Mouse (Mus musculus): ENCODE results near the gene Ss18l1. TPM values are rescaled to one million over a fixed set of nuclear protein-coding genes. Genes with fewer than 3 reads are reported as not detected.

Ss18l1 gene
- total and polyA plus RNA-seq, 3 experiments, result 2.0 to 3.0 (median 2.1) TPM

DNA sequence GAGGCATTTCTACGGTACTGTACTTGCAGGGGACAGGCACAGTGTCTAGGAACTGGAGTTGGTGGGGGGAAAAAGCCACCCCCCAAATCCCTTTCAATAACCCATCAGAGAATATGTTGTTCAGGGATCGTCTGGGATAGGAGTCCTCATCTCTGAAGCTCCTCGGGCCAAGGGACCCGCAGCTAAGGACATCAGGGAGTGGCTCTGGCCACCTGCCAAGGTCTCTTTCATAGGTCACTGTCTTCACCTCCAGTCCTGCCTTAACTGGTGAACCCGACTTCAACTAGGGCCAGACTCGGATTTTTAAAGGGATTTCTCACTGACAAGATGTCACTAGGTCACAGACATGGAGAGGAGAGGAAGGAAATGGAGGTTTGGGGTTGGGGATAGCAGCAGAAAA lies 66.0 kb downstream of the Ss18l1 start:
- H3K27me3 ChIP-seq (replicated peaks), result peaks cover 80% of the 10 kb centered on the region
- H3K4me1 ChIP-seq (ENCODE audit: control insufficient read depth in 1 of 2, insufficient read depth in 2 of 2), result peaks cover 8 to 20% of the 10 kb centered on the region in 2 experiments
- H3K9ac ChIP-seq (ENCODE audit: insufficient read depth, low read depth), result no peak overlapping the region
- DNase-seq (ENCODE audit: extremely low read depth), result no peak
- H3K9me3 ChIP-seq (replicated peaks; ENCODE audit: low read length), result peaks cover 7% of the 10 kb centered on the region
- no peaks in the 10 kb centered on the region for H3K36me3 ChIP-seq (replicated peaks in 1 of 2; ENCODE audit: control insufficient read depth in 1 of 2, insufficient read depth in 1 of 2, low read length in 1 of 2)
- in situ Hi-C loops (cut with MboI; ENCODE audit: low pct_ligation_motif_present, low pct_unique_long_range_greater_than_20kb, low sequenced_read_pairs), result no loop called here
- H3K79me2 ChIP-seq (replicated peaks; ENCODE audit: control insufficient read depth, extremely low read depth, insufficient read depth, poor library complexity, severe bottlenecking), result no peaks in the 10 kb centered on the region
- dilution Hi-C loops (cut with MboI; ENCODE audit: extremely low pct_ligation_motif_present, extremely low pct_unique_long_range_greater_than_20kb, low sequenced_read_pairs), result no loop called here
- no peak overlapping the region for H3K27ac ChIP-seq (ENCODE audit: insufficient read depth, low read depth)
- H3K4me2 ChIP-seq (ENCODE audit: insufficient read depth, low read depth, poor library complexity, severe bottlenecking), result no peak overlapping the region
- H3K4me3 ChIP-seq (replicated peaks in 1 of 3; ENCODE audit: low read depth in 2 of 3, low read length in 2 of 3, poor library complexity in 1 of 3), result no peak overlapping the region
- TF ChIP-seq RCOR1 (conservative IDR thresholded peaks at IDR 0.05; ENCODE audit: low read depth, low read length), result no peak
- no peak for TF ChIP-seq HCFC1 (IDR thresholded peaks at IDR 0.05; ENCODE audit: low read depth, low read length)
- TF ChIP-seq MXI1 (IDR thresholded peaks at IDR 0.05; ENCODE audit: low read depth, low read length), result no peak
- TF ChIP-seq NELFE (IDR thresholded peaks at IDR 0.05; ENCODE audit: low read depth, low read length), result no peak
- TF ChIP-seq TBP (conservative IDR thresholded peaks at IDR 0.05; ENCODE audit: low read depth, low read length), result no peak
- TF ChIP-seq ZC3H11A (IDR thresholded peaks at IDR 0.05; ENCODE audit: low read depth, low read length), result no peak
- no peak for TF ChIP-seq CHD1 (IDR thresholded peaks at IDR 0.05; ENCODE audit: low read depth, low read length)
- TF ChIP-seq RAD21 (IDR thresholded peaks at IDR 0.05; ENCODE audit: low read depth, low read length), result no peak
- no peak for TF ChIP-seq USF1 (IDR thresholded peaks at IDR 0.05; ENCODE audit: low read depth, low read length)
- TF ChIP-seq TCF12 (IDR thresholded peaks at IDR 0.05; ENCODE audit: low read depth, low read length), result no peak
- TF ChIP-seq KAT2A (IDR thresholded peaks at IDR 0.05; ENCODE audit: insufficient replicate concordance, low read length), result no peak
- no peak for TF ChIP-seq ETS1 (conservative IDR thresholded peaks at IDR 0.05; ENCODE audit: low read depth, low read length)
- TF ChIP-seq IRF4 (IDR thresholded peaks at IDR 0.05; ENCODE audit: low read depth, low read length), result no peak
- no peak for TF ChIP-seq NRF1 (IDR thresholded peaks at IDR 0.05; ENCODE audit: low read depth, low read length)
- TF ChIP-seq MAFK (IDR thresholded peaks at IDR 0.05; ENCODE audit: insufficient replicate concordance, low read length), result no peak
- TF ChIP-seq POLR2A (IDR thresholded peaks at IDR 0.05; ENCODE audit: low read depth, low read length), result no peak
- TF ChIP-seq EP300 (IDR thresholded peaks at IDR 0.05; ENCODE audit: low read length), result no peak
- no peak for TF ChIP-seq MEF2A (IDR thresholded peaks at IDR 0.05; ENCODE audit: borderline replicate concordance, low read depth, low read length)
- no peak for TF ChIP-seq GABPA (IDR thresholded peaks at IDR 0.05; ENCODE audit: insufficient replicate concordance, low read depth, low read length)
- no peak for TF ChIP-seq SIN3A (IDR thresholded peaks at IDR 0.05; ENCODE audit: low read length)
